ENCODE assay signal across 10 mouse cellular contexts in genomic region chr14:45528861-45529260, GRCm38 (mm10). TPM values are rescaled to one million over a fixed set of nuclear protein-coding genes. Genes with fewer than 3 reads are reported as not detected.
A peak's percentile ranks its signal among the peaks of the same experiment; 100 is the strongest.
DNase-seq lines count a peak whose midpoint lies in the region; ATAC-seq and TF ChIP-seq lines count a peak whose summit lies in the region.
"Had no signal": no experiment of that assay in that cellular context is flagged by ENCODE, and none has a peak within 500 bp of the region (broad histone marks: within the 10 kb centered on the region; RNA-seq: fewer than 3 reads in every experiment).

No protein-coding gene starts in this region.

- peak overlapping the region; percentile 100 for H3K27ac ChIP-seq in heart, postnatal 0 days (ENCODE audit: low read depth)
- H3K27ac ChIP-seq in limb, embryonic 14.5 days (replicated peaks; ENCODE audit: low read depth, low read length), result peak overlapping the region; percentile 97; the same call in 1 of the 2 replicates

- H3K4me3 ChIP-seq in heart, postnatal 0 days (ENCODE audit: low read depth, low read length), result peak overlapping the region; percentile 93
- peak overlapping the region; percentile 75 for H3K4me3 ChIP-seq in limb, embryonic 14.5 days (replicated peaks; ENCODE audit: low read length)

- no peaks in the 10 kb centered on the region for H3K27me3 ChIP-seq in heart, postnatal 0 days (ENCODE audit: control insufficient read depth, insufficient read depth, low read length)
- no peaks in the 10 kb centered on the region for H3K27me3 ChIP-seq in limb, embryonic 14.5 days (ENCODE audit: control insufficient read depth, insufficient read depth, low read length)
- H3K27me3 ChIP-seq: CH12.LX had no signal

- DNase-seq in cerebellum, adult 18-20 months, result peak; percentile 25 to 34
- DNase-seq in embryo, embryonic 10 days (ENCODE audit: low spot score), result peak; percentile 54
- DNase-seq in heart, postnatal 0 days (ENCODE audit: low spot score), result peak; percentile 80
- peak; percentile 33 for DNase-seq in limb, embryonic 14.5 days (ENCODE audit: low spot score)
- peak; percentile 41 for DNase-seq in neural tube, embryonic 10.5 days (ENCODE audit: extremely low spot score, low spot score)
- DNase-seq in right cerebral cortex, adult 18-20 months, result no peak
- DNase-seq in frontal cortex, postnatal 36 days (ENCODE audit: low spot score in 2 of 2), result no peak

- TF ChIP-seq CTCF in heart, postnatal 0 days (IDR thresholded peaks at IDR 0.05; ENCODE audit: low read depth), result no peak; the same call in 1 of the 2 replicates

- H3K9ac ChIP-seq in heart, postnatal 0 days (replicated peaks; ENCODE audit: low read depth, low read length), result peak overlapping the region; percentile 99
- H3K9ac ChIP-seq in limb, embryonic 14.5 days (ENCODE audit: low read depth, low read length, severe bottlenecking), result peak overlapping the region; percentile 88

- H3K36me3 ChIP-seq in heart, postnatal 0 days (replicated peaks; ENCODE audit: control insufficient read depth, insufficient read depth, low read length), result 0 out of 2 replicates have a peak, but pooled peaks cover 5% of the 10 kb centered on the region
- H3K36me3 ChIP-seq in limb, embryonic 14.5 days (ENCODE audit: control insufficient read depth, insufficient read depth, low read length), result no peaks in the 10 kb centered on the region

- peak overlapping the region; percentile 72 for H3K4me2 ChIP-seq in heart, postnatal 0 days (ENCODE audit: low read depth, low read length)
- peak overlapping the region; percentile 67 for H3K4me2 ChIP-seq in limb, embryonic 14.5 days (replicated peaks; ENCODE audit: low read depth, low read length, severe bottlenecking)

- no peak for TF ChIP-seq EP300 in heart, postnatal 0 days (IDR thresholded peaks at IDR 0.05; ENCODE audit: low read depth)

- 1% methylated on average over 13 of the region's 13 CpGs for WGBS in heart, postnatal 0 days
- under 1% methylated on average over 13 of the region's 13 CpGs for WGBS in limb, embryonic 14.5 days

- no peaks in the 10 kb centered on the region for H3K9me3 ChIP-seq in heart, postnatal 0 days (replicated peaks; ENCODE audit: control insufficient read depth, low read length)
- no peaks in the 10 kb centered on the region for H3K9me3 ChIP-seq in limb, embryonic 14.5 days (ENCODE audit: control insufficient read depth, low read length)

- ATAC-seq in cerebellum, adult (ENCODE audit: insufficient number of reproducible peaks, low FRiP score, low TSS enrichment), result no peak
- ATAC-seq in heart, postnatal 0 days (ENCODE audit: insufficient read depth, low read depth), result peak; percentile 27; the same call in 1 of the 2 replicates
- no peak for ATAC-seq in limb, embryonic 14.5 days (ENCODE audit: low FRiP score, low read depth)

- peaks cover 38% of the 10 kb centered on the region for H3K4me1 ChIP-seq in heart, postnatal 0 days (ENCODE audit: control insufficient read depth, insufficient read depth)
- peaks cover 33% of the 10 kb centered on the region for H3K4me1 ChIP-seq in limb, embryonic 14.5 days (ENCODE audit: control insufficient read depth, insufficient read depth, low read length)

- no peak for TF ChIP-seq POLR2A in limb, embryonic 14.5 days (IDR thresholded peaks at IDR 0.05; ENCODE audit: borderline replicate concordance, extremely low read depth, insufficient read depth, insufficient read length)

RNA-seq across cellular contexts. Expression of gene Fermt2, which starts 1.1 kb away (rescaled TPM):
- 119 TPM in 2 replicates for total RNA-seq in heart, postnatal 0 days (2014; rRNA removed; ENCODE audit: low replicate concordance)
- polyA plus RNA-seq in heart, postnatal 0 days (2015; fragmentation: Nextera tagmentation; extraction: Ambion mirVana), result 211 and 221 TPM in 2 replicates
- polyA plus RNA-seq in limb, embryonic 14.5 days (2012; rRNA removed), result 74.3 and 91.7 TPM in 2 replicates
- 128 and 134 TPM in 2 replicates for polyA plus RNA-seq in limb, embryonic 14.5 days (2014; fragmentation: Nextera tagmentation; extraction: Ambion mirVana)
- total RNA-seq: CH12.LX; hematopoietic stem cell, adult 5-6 weeks had no signal

Comparison
In these comparisons a context has a peak if more than half of its experiments do, and no peak if none do; other contexts are left out.
1. DNase-seq: peak in cerebellum, adult 18-20 months (2 of 2), embryo, embryonic 10 days (single experiment), heart, postnatal 0 days (single experiment), limb, embryonic 14.5 days (single experiment) and neural tube, embryonic 10.5 days (single experiment); none in right cerebral cortex, adult 18-20 months (single experiment) and frontal cortex, postnatal 36 days (0 of 2).